Mouse (Mus musculus) MEL (cell line): ENCODE measurements around the gene Tfb1m. TPM values are rescaled to one million over a fixed set of nuclear protein-coding genes. Genes with fewer than 3 reads are reported as not detected.

Source experiments
- DNase-seq: peaks from one replicate; pipeline ENCODE4 v3.0.0; 2011; ENCODE audit warnings: low read depth, low spot score
- H3K27ac ChIP-seq: 2 replicates; pipeline ENCODE4 v1.5.1; 2012; ENCODE audit warnings: low read depth, mild to moderate bottlenecking, control low read depth, low read length, moderate library complexity; ENCODE audit not compliant: control insufficient read depth
- H3K27me3 ChIP-seq, 2 experiments: fragments of 150-350 bp in 1 of 2; sonication (generic) in 1 of 2; 2 replicates each; pipeline ENCODE4 v1.6.1; 2012; ENCODE audit warnings: low read length in 2 of 2, mild to moderate bottlenecking in 2 of 2, improper control_type of control experiment in 1 of 2, moderate library complexity in 1 of 2; ENCODE audit not compliant: insufficient read depth in 2 of 2, control insufficient read depth in 1 of 2
- H3K36me3 ChIP-seq, 2 experiments: 2 replicates each; pipeline ENCODE4 v1.6.1; 2012 to 2014; ENCODE audit warnings: low read length in 2 of 2, improper control_type of control experiment in 1 of 2, inconsistent platforms in 1 of 2, mild to moderate bottlenecking in 1 of 2; ENCODE audit not compliant: insufficient read depth in 2 of 2, control insufficient read depth in 1 of 2
- H3K4me1 ChIP-seq, 2 experiments: fragments of 150-350 bp in 1 of 2; sonication (generic) in 1 of 2; 2 replicates each; pipeline ENCODE4 v1.6.1; 2012; ENCODE audit warnings: low read length in 2 of 2, improper control_type of control experiment in 1 of 2, mild to moderate bottlenecking in 1 of 2; ENCODE audit not compliant: insufficient read depth in 2 of 2, control insufficient read depth in 1 of 2
- H3K4me3 ChIP-seq, 2 experiments: fragments of 150-350 bp in 1 of 2; sonication (generic) in 1 of 2; 2 replicates each; pipeline ENCODE4 v1.5.1; 2012; ENCODE audit warnings: low read depth in 2 of 2, low read length in 2 of 2, mild to moderate bottlenecking in 2 of 2, moderate library complexity in 2 of 2, control low read depth in 1 of 2, improper control_type of control experiment in 1 of 2; ENCODE audit not compliant: control insufficient read depth in 1 of 2, insufficient read depth in 1 of 2
- H3K79me2 ChIP-seq: 2 replicates; pipeline ENCODE4 v1.6.1; 2012; ENCODE audit warnings: mild to moderate bottlenecking, low read length, moderate library complexity; ENCODE audit not compliant: control insufficient read depth, poor library complexity, insufficient read depth
- H3K9ac ChIP-seq: 2 replicates; pipeline ENCODE4 v1.6.1; 2012; ENCODE audit warnings: low read depth, mild to moderate bottlenecking, control low read depth, low read length, moderate library complexity; ENCODE audit not compliant: control insufficient read depth, poor library complexity, severe bottlenecking
- H3K9me3 ChIP-seq: fragments of 150-350 bp; sonication (generic); replicated peaks from 2 replicates; pipeline ENCODE4 v1.6.1; 2012; ENCODE audit warnings: mild to moderate bottlenecking, low read length, improper control_type of control experiment, moderate library complexity; ENCODE audit not compliant: insufficient read depth
- CTCF ChIP-seq, 3 experiments: IDR thresholded peaks in 2 of 3; conservative IDR thresholded peaks in 1 of 3; 2 replicates each; pipeline ENCODE4 v1.5.1; 2011 to 2012; ENCODE audit warnings: low read length in 3 of 3, low read depth in 2 of 3, mild to moderate bottlenecking in 2 of 3, improper control_type of control experiment in 1 of 3, inconsistent platforms in 1 of 3, mixed read lengths in 1 of 3, moderate library complexity in 1 of 3; ENCODE audit not compliant: control insufficient read depth in 1 of 3, insufficient read depth in 1 of 3, poor library complexity in 1 of 3, severe bottlenecking in 1 of 3
- E2F4 ChIP-seq: IDR thresholded peaks from 2 replicates; pipeline ENCODE4 v1.6.1; 2011; ENCODE audit warnings: low read depth, low read length, improper control_type of control experiment, borderline replicate concordance
- GABPA ChIP-seq: IDR thresholded peaks from 2 replicates; pipeline ENCODE4 v1.6.1; 2012; ENCODE audit warnings: low read depth, mild to moderate bottlenecking, inconsistent platforms, low read length, improper control_type of control experiment, moderate library complexity
- KAT2A ChIP-seq: conservative IDR thresholded peaks from 2 replicates; pipeline ENCODE4 v1.6.1; 2012; ENCODE audit warnings: low read depth, low read length, improper control_type of control experiment, inconsistent platforms
- MAX ChIP-seq: IDR thresholded peaks from 2 replicates; pipeline ENCODE4 v1.6.1; 2011; ENCODE audit warnings: low read length, improper control_type of control experiment
- MAZ ChIP-seq: IDR thresholded peaks from 2 replicates; pipeline ENCODE4 v1.6.1; 2012; ENCODE audit warnings: low read depth, mild to moderate bottlenecking, inconsistent platforms, low read length, improper control_type of control experiment
- MEF2A ChIP-seq: IDR thresholded peaks from 2 replicates; pipeline ENCODE4 v1.6.1; 2014; ENCODE audit warnings: low read depth, mild to moderate bottlenecking, inconsistent platforms, low read length, improper control_type of control experiment; ENCODE audit not compliant: poor library complexity, insufficient replicate concordance, severe bottlenecking; ENCODE audit errors: extremely low read depth
- MYC ChIP-seq: IDR thresholded peaks from 2 replicates; pipeline ENCODE4 v1.6.1; 2011; ENCODE audit warnings: low read depth, mild to moderate bottlenecking, low read length, improper control_type of control experiment, moderate library complexity
- NELFE ChIP-seq: IDR thresholded peaks from 2 replicates; pipeline ENCODE4 v1.6.1; 2011; ENCODE audit warnings: low read depth, low read length, improper control_type of control experiment
- POLR2AphosphoS2 ChIP-seq: IDR thresholded peaks from 2 replicates; pipeline ENCODE4 v1.6.1; 2011; ENCODE audit warnings: low read length, improper control_type of control experiment
- POLR2AphosphoS5 ChIP-seq: IDR thresholded peaks from 2 replicates; pipeline ENCODE4 v1.6.1; 2012; ENCODE audit warnings: low read depth, borderline replicate concordance, mild to moderate bottlenecking, inconsistent platforms, low read length, moderate library complexity, mixed read lengths
- RAD21 ChIP-seq: IDR thresholded peaks from 2 replicates; pipeline ENCODE4 v1.6.1; 2011; ENCODE audit warnings: mild to moderate bottlenecking, low read depth, low read length, improper control_type of control experiment
- SIN3A ChIP-seq: IDR thresholded peaks from 2 replicates; pipeline ENCODE4 v1.6.1; 2012; ENCODE audit warnings: low read length, improper control_type of control experiment, inconsistent platforms
- TBP ChIP-seq: IDR thresholded peaks from 2 replicates; pipeline ENCODE4 v1.8.0; 2011; ENCODE audit warnings: low read depth, low read length, improper control_type of control experiment
- TCF12 ChIP-seq: IDR thresholded peaks from 2 replicates; pipeline ENCODE4 v1.6.1; 2014; ENCODE audit warnings: low read depth, mild to moderate bottlenecking, inconsistent platforms, low read length, improper control_type of control experiment, moderate library complexity
- USF2 ChIP-seq, 2 experiments: IDR thresholded peaks; 2 replicates each; pipeline ENCODE4 v1.6.1; 2011 to 2012; ENCODE audit warnings: improper control_type of control experiment in 2 of 2, low read length in 2 of 2, borderline replicate concordance in 1 of 2, inconsistent platforms in 1 of 2, low read depth in 1 of 2, mild to moderate bottlenecking in 1 of 2; ENCODE audit not compliant: insufficient read depth in 1 of 2
- ZC3H11A ChIP-seq: IDR thresholded peaks from 2 replicates; pipeline ENCODE4 v1.6.1; 2012; ENCODE audit warnings: low read depth, mild to moderate bottlenecking, inconsistent platforms, low read length, improper control_type of control experiment
- ZMIZ1 ChIP-seq: IDR thresholded peaks from 2 replicates; pipeline ENCODE4 v1.6.1; 2012; ENCODE audit warnings: low read depth, mild to moderate bottlenecking, inconsistent platforms, low read length, improper control_type of control experiment, moderate library complexity
- polyA plus RNA-seq, 2 experiments: library from polyadenylated mRNA; stranded (reverse) in 1 of 2; unstranded in 1 of 2; fragments of >175 nt in 1 of 2; fragments of >200 nt in 1 of 2; gene quantifications; 2 replicates each; pipeline versions ENCODE4 v1.2.1 to v1.2.4; 2012; ENCODE audit warnings: low replicate concordance in 2 of 2, low read depth in 1 of 2; ENCODE audit not compliant: insufficient read length in 2 of 2, insufficient read depth in 1 of 2, missing spikeins in 1 of 2
- total RNA-seq: library from RNA; depleted of rRNA; stranded (reverse); fragments of 300-350 nt; gene quantifications from 2 replicates; pipeline ENCODE4 v1.2.3, GENCODE M21; 2012

Tfb1m gene
- total and polyA plus RNA-seq, 3 experiments = 9.2 to 13.6 TPM; not detected in 1

DNA sequence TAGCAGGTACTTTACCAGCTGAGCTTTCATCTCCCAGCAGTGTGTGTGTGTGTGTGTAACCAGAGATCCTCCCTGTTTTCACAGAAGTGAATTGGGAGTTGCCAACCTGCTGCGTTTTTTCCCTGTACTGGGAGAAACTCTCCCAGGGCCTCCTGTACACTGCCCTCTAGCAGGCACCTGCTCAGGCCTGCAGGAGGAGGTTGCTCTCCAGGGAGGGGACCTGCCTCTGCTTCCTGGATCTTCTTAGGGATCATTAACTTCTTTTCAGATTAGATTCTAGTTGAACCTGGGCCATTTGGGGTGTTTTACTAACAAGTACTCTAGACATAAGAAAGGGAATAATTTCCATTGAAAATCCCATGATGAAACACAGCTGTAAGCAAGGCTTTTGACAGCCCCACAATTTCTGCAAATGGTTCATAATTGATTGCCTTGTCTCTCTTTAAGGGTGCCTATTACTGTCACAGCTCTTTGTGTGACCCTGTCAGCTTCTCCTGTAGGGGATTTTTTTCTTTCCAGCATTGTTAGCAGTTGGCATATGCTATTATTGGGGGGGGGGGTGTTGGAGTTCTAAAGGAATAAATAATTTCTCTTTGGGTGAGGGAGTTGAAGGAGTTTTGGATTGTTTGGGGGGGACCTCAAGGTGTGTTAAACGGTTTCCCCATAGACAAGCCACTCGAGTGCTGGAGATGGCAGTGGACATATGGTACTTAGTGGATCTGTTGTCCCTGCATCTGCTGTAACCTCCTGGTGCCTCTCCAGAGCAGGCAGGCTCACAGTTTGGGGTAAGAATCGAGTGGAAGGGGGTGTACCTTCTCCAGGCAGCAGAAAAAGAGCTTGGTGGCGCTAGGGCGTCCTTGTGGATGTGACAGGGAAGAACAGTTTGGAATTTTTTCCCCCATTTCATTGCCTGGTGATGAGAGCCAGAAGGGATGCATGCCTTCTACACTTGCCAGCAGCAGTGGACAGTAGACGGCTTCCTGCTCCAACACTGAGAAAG is 75.7 kb downstream of the Tfb1m start:
- no peak for DNase-seq
- Histone ChIP-seq H3K4me3 (no peak overlapping the region), H3K27ac (no peak overlapping the region), H3K36me3 (peaks cover 0 to 7% of the 10 kb centered on the region in 2 experiments; a peak in 2 of 4 replicates), H3K27me3 (no peaks in the 10 kb centered on the region; a peak in 1 of 4 replicates), H3K4me1 (peaks cover 5 to 13% of the 10 kb centered on the region in 2 experiments), H3K9ac (no peak overlapping the region), H3K9me3 (no peaks in the 10 kb centered on the region), H3K79me2 (no peaks in the 10 kb centered on the region)
- TF ChIP-seq POLR2AphosphoS5 (no peak), MAX (no peak), TBP (no peak), RAD21 (no peak), USF2 (IDR thresholded peaks at IDR 0.05; ENCODE audit: borderline replicate concordance in 1 of 2, insufficient read depth in 1 of 2, low read depth in 1 of 2, low read length in 2 of 2) (no peak), CTCF (IDR thresholded peaks at IDR 0.05 in 2 of 3, conservative IDR thresholded peaks at IDR 0.05 in 1 of 3; ENCODE audit: control insufficient read depth in 1 of 3, insufficient read depth in 1 of 3, low read depth in 2 of 3, low read length in 3 of 3, poor library complexity in 1 of 3, severe bottlenecking in 1 of 3) (no peak), E2F4 (no peak), MEF2A (no peak), NELFE (no peak), ZC3H11A (no peak), MYC (no peak), SIN3A (no peak), KAT2A (no peak)

DNA sequence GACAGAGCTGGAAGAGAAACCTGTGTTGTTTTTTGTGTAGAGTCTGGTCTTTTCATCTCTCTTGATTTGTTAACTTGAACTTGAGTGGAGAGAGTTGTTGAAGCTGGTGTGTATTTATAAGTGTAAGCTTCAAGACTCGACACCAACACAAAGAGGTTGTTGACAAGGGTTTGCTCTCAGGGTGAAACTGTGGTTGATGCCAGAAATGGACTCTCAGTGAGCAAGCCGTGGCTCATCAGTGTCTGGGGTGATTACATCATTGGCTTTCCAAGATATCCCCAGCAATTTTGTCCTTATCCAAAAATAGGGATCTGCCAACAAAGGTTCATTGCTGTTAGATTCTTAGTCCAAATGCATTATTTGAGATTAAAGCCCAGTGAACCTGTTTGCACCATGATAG is 81.0 kb downstream of the Tfb1m start:
- Histone ChIP-seq H3K9ac (no peak overlapping the region), H3K36me3 (no peaks in the 10 kb centered on the region), H3K79me2 (no peaks in the 10 kb centered on the region), H3K27ac (no peak overlapping the region), H3K27me3 (no peaks in the 10 kb centered on the region; a peak in 1 of 4 replicates), H3K4me1 (no peaks in the 10 kb centered on the region), H3K4me3 (no peak overlapping the region), H3K9me3 (no peaks in the 10 kb centered on the region)
- DNase-seq = no peak
- TF ChIP-seq ZMIZ1 = no peak
- TF ChIP-seq POLR2AphosphoS2 = no peak
- TF ChIP-seq ZC3H11A = no peak
- TF ChIP-seq NELFE = no peak
- TF ChIP-seq TCF12 = no peak
- no peak for TF ChIP-seq GABPA
- no peak for TF ChIP-seq MAZ
